Mouse (Mus musculus): ENCODE measurements around the gene Abtb2.

The Abtb2 gene

DNA sequence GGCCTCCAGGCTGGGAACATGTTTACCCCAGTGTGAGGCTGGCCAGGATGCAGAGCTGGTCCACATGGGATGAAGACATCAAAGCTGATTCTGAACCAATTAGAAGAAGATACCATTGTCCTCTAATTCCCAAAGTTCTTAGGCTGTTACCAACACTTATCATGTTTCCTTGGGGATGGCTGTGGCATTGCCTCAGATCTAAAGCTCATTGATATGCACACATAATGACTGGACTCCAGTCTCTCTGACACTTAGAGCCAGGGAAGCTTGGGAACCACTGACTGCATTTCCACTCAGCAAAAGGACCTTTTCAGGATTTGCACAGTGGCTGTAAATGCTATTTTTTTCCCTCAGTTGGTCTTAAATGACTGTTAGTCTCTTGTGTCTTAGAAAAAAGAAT is 52.3 kb downstream of the Abtb2 start:
- DNase-seq (ENCODE audit: low spot score): no peak

- DNase-seq (ENCODE audit: low spot score): no peak
Observed at GRCm38 (mm10) chr2:103622950-103623349, 56.8 kb downstream of the Abtb2 start.

DNA sequence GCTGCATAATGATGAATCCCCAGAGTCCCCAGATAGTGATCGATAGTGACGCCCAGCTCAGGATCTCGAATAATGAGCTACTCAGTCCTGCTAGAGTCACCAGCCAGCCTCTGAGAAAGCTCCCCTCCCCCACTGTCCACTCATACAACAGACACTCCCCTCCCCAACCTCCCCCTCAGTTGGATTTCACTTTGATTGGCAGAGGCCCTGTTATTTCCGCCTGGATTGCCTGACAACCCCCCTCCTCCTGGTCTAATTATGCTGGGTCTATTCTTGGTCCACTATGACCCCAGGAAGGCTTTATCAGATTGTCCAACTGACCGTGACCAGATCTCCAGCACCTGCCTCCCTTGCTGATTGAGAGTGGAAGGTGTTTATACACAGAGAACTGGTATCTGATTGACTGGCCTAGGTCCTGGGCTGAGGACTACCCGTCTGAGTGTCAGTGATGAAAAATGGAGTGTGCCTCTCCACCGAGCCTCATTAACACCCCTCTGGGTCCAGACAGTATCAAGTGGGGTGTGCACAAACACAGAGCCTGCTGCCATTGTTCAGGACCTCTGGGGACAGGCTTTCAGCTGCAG is 59.3 kb downstream of the Abtb2 start:
- no peak for DNase-seq (ENCODE audit: low spot score)

DNA sequence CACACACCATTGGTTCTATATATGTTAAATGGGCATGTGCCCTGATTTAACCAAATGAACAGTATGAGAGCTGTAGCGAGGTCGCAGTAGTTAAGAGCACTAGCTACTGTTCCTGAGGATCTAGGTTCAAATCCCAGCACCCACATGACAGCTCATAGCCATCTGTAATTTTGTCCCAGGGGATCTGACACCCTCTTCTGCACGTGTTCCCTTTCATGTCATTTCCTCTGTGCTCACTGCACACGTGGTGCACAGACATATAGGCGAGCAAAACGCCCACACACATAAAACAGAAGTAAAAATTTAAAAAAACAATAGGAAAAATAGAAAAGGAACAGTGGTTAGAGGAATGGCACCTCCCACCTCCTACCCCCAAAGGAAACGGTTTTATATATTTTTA is 61.0 kb downstream of the Abtb2 start:
- DNase-seq (ENCODE audit: low spot score): no peak

- no peak for DNase-seq (ENCODE audit: low spot score)
Observed at GRCm38 (mm10) chr2:103629956-103630355, 63.8 kb downstream of the Abtb2 start.

- no peak for DNase-seq (ENCODE audit: low spot score)
Observed at GRCm38 (mm10) chr2:103631293-103631717, 65.2 kb downstream of the Abtb2 start.

DNA sequence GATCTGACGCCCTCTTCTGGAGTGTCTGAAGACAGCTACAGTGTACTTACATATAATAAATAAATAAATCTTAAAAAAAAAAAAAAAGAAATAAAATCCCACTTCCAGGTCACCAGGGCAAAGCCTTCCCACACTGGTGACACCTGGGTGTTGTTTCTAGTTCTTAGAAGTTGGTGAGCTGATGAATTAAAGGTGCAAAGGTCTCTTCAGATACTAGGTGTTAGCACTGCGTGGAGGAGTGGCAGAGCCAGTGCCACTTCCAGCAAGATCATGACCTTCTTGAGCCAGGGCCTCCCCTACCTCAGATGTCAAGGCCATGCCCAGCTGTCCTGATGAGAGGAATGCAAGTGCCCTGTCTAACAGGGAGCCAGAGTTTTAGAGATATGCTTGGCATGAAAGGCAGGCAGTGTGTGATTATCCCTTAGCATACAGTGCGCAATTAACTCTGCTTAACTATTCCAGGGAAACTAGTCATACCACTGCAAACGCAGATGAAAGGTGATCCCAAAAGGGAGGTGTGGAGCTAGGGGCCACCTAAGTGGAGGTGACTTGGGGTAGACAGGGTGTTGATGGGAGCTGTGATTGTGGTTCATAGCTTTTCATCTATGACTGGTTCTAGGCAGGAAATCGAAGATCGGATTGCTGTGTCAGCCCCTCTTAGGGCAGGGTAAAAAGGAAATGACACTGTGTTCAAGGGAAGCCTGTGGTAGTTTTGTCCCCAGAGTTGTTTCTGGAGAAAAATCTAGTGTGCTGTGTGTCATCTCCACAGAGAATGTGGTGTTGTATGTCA is 66.2 kb downstream of the Abtb2 start:
- DNase-seq (ENCODE audit: low spot score): no peak

DNA sequence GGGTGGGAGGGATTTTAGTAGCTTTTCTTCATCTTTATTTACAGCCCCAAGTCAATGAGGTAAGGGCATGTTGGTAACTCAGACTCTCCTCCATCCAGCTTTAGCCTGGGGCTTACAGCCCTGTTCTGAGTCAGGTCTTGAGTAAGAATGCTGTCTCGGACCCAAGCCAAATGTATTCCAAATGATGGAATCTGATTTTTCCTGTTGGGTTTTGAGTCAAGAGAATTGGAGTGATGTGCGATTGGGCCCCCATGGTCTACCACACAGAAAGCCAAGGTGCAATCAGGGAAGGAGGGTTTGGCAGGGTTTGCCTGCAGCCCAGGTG is 66.8 kb downstream of the Abtb2 start:
- DNase-seq (ENCODE audit: low spot score): no peak

DNA sequence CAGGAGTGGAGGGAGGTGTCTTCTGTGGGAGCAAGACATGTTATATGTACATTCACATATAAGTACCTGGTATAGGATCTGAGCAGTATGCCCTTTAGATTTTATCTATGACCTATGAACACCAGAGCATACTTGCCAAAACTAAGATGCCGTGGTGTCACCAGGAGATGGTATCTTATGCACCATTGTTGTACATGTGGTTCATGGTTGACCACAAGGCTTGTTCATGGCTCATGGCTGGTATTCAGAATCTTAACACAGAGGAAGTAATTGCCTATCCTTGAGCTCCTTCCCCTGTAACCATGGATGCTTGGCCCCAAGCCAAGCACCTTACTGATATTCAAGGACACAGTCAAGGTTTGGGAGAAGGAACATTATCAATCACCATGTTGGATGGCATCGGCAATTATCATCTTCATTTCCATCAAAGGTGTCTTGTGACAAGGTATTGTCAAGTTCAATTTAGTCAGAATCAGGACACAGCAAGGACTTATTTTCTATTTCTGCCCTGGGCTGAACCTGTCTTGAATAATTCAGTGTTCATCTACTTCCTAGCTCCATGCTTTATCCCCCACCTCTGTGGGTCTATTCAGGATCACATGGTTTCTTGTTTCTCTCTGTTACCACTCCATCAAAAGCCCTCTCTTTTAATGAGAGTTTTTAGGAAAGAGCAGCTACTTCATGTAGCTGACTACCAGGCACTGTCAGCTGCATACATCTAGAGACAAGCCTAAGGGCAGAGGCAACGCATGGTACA is 69.8 kb downstream of the Abtb2 start:
- no peak for DNase-seq (ENCODE audit: low spot score)

GRCm38 (mm10) chr2:103637385-103637784 is 71.3 kb downstream of the Abtb2 start:
- DNase-seq (ENCODE audit: low spot score): no peak

- DNase-seq (ENCODE audit: low spot score): no peak
Observed at GRCm38 (mm10) chr2:103637943-103638342, 71.8 kb downstream of the Abtb2 start.

DNA sequence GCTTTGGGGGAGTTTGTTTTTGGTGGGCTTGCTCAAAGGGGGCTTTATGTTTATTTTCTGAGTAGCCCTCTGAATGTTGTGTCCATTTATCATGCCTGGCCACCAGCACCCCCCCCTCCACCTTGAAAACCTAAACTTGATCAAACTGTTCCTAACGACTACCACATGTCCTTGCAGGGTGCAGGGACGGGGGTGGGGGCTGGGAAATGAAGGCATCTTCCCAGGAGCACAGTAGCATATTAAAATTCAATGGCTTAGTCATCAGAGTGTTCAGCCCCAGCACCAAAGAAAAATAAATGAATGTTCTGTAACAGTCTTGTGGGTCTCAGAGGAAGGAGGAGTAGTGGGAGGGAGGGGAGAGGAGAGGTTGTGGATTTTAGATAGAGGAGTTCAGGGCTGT is 73.6 kb downstream of the Abtb2 start:
- DNase-seq (ENCODE audit: low spot score): no peak

DNA sequence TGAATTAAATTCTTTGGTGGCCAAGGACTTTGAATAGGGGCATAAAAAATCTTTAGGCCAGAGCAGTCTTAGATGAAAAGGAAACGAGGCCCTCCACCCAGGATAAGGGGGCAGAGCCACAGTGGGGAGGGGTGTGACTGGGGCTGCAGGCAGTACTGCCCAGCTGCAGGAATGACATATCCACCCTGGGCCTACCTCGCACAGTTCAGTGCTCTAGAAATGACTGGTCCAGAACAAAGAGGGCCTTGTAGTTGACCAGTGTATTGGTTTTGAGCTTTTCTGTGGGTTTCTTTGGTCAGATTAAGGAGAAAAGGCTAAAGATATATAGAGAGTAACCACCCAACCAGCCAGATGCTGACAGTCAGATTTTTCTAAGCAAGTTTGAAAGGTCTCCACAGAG is 74.8 kb downstream of the Abtb2 start:
- DNase-seq (ENCODE audit: low spot score): no peak

GRCm38 (mm10) chr2:103643584-103644211 is 77.6 kb downstream of the Abtb2 start:
- no peak for DNase-seq (ENCODE audit: low spot score)

DNA sequence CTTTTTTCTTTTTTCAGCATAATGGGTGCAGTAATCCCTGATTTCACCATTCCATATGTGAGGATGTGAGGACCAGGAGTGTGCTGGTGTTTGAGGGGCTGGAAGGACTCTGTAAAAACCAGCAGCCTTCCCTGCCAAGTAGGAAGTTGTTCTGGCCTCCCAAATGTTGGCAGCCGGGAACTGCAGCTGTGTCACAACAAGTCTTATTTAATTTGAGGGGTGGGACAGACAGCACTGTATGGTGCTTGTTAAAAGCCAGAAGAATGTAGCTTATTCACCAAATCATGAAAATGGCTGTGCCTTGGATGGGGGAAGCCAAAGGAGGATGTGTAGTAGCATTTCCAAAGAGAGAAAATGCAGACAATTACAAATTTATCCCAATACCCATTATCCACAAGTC is 78.3 kb downstream of the Abtb2 start:
- DNase-seq (ENCODE audit: low spot score): no peak

- no peak for DNase-seq (ENCODE audit: low spot score)
Observed at GRCm38 (mm10) chr2:103650314-103650879, 84.3 kb downstream of the Abtb2 start.

DNA sequence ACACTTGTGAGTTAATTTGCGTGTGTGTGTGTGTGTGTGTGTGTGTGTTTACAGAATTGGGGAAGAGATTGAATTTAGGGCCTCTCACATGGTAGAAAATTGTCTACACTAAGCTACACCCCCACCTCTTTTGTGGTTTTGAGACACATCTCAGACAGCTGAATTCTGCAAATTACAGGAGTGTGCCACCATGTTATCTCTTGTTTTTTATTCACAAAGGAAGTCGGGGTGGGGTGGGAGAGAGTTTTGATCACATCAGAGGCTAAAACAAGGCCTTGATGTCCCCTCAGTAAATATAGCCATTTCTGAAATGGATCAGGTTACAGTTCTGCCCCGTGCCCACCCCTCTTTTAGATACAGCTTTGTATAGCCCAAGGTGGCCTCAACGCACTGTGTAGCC is 86.0 kb downstream of the Abtb2 start:
- DNase-seq (ENCODE audit: low spot score): no peak

DNA sequence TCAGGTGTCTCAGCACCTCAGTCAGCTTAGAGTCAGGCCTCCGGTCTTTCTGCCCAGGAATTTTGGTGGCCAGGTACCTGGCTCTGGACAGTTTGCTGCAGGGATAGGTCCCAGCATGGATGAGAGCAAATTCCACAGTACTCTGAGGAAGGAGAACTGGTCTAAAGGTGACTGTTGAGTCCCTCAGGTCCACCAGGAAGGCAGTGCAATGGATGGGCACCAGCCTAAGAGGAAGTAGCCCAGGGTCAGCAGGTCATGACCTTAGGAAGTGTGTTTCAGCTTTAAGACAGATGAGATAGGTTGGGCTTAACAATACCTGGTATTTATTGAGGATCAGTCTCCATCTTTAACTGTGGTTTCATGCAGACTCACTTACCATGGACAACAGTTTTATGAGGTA is 88.9 kb downstream of the Abtb2 start:
- no peak for DNase-seq (ENCODE audit: low spot score)

- DNase-seq (ENCODE audit: low spot score): no peak
Observed at GRCm38 (mm10) chr2:103656028-103656427, 89.9 kb downstream of the Abtb2 start.

DNA sequence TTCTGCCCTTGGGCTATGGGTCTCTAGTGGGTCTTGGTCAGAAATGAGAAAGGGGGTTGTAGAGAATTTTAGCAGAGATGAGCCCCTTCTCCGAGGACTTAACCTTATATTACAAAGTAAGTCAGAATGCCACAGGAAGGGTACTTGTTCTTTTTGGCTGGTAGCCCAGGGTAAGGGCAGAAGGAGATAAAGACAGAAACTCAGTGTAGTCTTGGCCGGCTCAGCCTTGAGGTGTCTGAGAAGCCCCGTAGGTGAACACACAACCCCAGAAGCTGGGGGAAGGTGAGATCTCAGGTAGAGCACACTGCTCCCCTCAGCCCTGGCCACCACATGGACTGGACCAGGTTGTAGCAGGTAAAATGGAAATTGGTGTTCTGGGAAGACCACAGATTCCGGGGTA is 93.1 kb downstream of the Abtb2 start:
- no peak for DNase-seq (ENCODE audit: low spot score)

DNA sequence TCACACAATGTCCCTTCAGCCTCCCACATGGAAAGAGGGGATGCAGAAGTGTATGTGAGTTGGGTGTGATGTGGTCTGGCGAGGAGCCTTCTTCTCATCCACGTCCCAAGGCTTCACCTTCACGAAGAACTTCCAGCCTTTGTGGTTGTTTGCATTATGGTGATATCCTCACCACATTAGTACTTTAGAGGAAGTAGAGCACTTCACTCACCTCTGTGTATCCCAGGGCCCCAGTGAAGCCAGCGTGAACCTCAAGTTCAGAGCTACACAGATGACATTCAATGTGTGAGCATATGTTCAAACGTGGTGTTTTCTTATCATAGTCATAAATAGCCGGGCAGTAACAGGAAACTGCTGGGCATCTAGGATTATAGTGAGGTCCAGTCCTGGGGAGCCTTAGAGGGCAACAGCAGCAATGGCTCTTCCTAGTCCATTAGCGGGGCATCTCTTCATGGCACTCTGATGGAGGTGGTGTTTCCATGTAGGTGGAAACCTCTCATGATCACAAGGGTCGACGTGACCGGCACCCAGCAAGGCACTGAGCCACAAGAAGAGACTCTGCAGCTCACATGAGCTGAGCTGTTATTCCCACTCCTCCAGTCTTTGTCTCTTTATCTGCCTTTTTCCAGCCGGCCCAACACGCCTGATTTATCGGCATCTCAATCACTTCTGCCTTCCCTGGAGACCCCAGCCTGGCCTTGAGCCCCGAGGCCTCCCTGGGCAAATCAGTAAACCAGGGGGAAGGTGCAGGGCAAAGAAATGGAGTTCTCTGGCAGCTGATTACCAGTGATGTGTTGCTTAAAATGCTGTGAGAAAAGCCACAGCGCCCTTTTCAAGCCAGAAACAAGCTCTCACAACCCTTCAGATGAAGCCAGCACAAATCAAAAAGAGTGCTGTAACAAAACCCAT is 93.8 kb downstream of the Abtb2 start:
- no peak for DNase-seq (ENCODE audit: low spot score)

All from urinary bladder, postnatal 25 days (tissue).